Mouse (Mus musculus) intestine, embryonic 16.5 days (tissue): ENCODE results near the gene Efcab2. TPM values are rescaled to one million over a fixed set of nuclear protein-coding genes. Genes with fewer than 3 reads are reported as not detected.
A peak's percentile ranks its signal among the peaks of the same experiment; 100 is the strongest.

Source experiments
- ATAC-seq: fragments of 200-750 bp; cut with Nextera tagmentation; 2 replicates; pipeline ENCODE4 v1.8.0; 2017; ENCODE audit warnings: moderate TSS enrichment, moderate library complexity
- H3K27ac ChIP-seq: fragments of 300-500 bp; sonication (generic); 2 replicates; pipeline ENCODE4 v1.5.1; 2014; ENCODE audit warnings: mild to moderate bottlenecking, low read length
- H3K27me3 ChIP-seq: fragments of 300-500 bp; sonication (generic); replicated peaks from 2 replicates; pipeline ENCODE4 v1.6.1; 2014; ENCODE audit warnings: low read length, control low read depth, mixed read lengths; ENCODE audit not compliant: control insufficient read depth, insufficient read depth
- H3K36me3 ChIP-seq: fragments of 300-500 bp; sonication (generic); 2 replicates; pipeline ENCODE4 v1.6.1; 2014; ENCODE audit warnings: low read length, control low read depth; ENCODE audit not compliant: control insufficient read depth, insufficient read depth
- H3K4me1 ChIP-seq: fragments of 300-500 bp; sonication (generic); 2 replicates; pipeline ENCODE4 v1.6.1; 2014; ENCODE audit warnings: low read length, control low read depth, mixed read lengths; ENCODE audit not compliant: control insufficient read depth, insufficient read depth
- H3K4me2 ChIP-seq: fragments of 300-500 bp; sonication (generic); 2 replicates; pipeline ENCODE4 v1.6.1; 2014; ENCODE audit warnings: low read depth, low read length, control low read depth
- H3K4me3 ChIP-seq: fragments of 300-500 bp; sonication (generic); 2 replicates; pipeline ENCODE4 v1.5.1; 2014; ENCODE audit warnings: mild to moderate bottlenecking, low read length
- H3K9ac ChIP-seq: fragments of 300-500 bp; sonication (generic); 2 replicates; pipeline ENCODE4 v1.6.1; 2014; ENCODE audit warnings: low read depth, low read length
- H3K9me3 ChIP-seq: fragments of 300-500 bp; sonication (generic); 2 replicates; pipeline ENCODE4 v1.6.1; 2016; ENCODE audit warnings: low read length, control low read depth; ENCODE audit not compliant: control insufficient read depth
- WGBS: fragments of 180-500 bp; shearing (Covaris S2); extraction: QIAGEN DNeasy Blood & Tissue Kit; methylation state at CpG from one replicate; pipeline ENCODE4 v1.1.7; 2014; 5-methylcytosine and 5-hydroxymethylcytosine counted together
- polyA plus RNA-seq: library from polyadenylated mRNA; unstranded; fragments of >200 nt; fragmentation: Nextera tagmentation; extraction: Ambion mirVana; gene quantifications from 2 replicates; pipeline ENCODE4 v1.2.1, GENCODE M21; 2015

The Efcab2 gene
- 6.1 and 8.8 TPM in 2 replicates for polyA plus RNA-seq

- Histone ChIP-seq H3K4me2 (peak within 1 kb of the TSS; percentile 69), H3K27me3 (no peaks in the 10 kb centered on the region), H3K4me1 (no peaks in the 10 kb centered on the region), H3K9ac (peak within 1 kb of the TSS; percentile 99), H3K9me3 (no peaks in the 10 kb centered on the region), H3K36me3 (no peaks in the 10 kb centered on the region), H3K27ac (peak within 1 kb of the TSS; percentile 100), H3K4me3 (peak within 1 kb of the TSS; percentile 78)
- peak; percentile 98 for ATAC-seq
- WGBS = under 1% methylated on average over 70 of the region's 70 CpGs
These were observed at the start of gene Efcab2 for GRCm38 (mm10) chr1:178405951-178406711. TSS of gene Efcab2 (plus strand) at chr1:178406085.

GRCm38 (mm10) chr1:178357776-178358710 is 47.8 kb upstream of the Efcab2 start:
- Histone ChIP-seq H3K27me3 (no peaks in the 10 kb centered on the region), H3K9me3 (no peaks in the 10 kb centered on the region), H3K4me2 (no peak overlapping the region), H3K4me3 (no peak overlapping the region), H3K36me3 (no peaks in the 10 kb centered on the region), H3K9ac (no peak overlapping the region), H3K27ac (no peak overlapping the region), H3K4me1 (no peaks in the 10 kb centered on the region)
- no peak for ATAC-seq
- 70% methylated on average over 12 of the region's 12 CpGs for WGBS

DNA sequence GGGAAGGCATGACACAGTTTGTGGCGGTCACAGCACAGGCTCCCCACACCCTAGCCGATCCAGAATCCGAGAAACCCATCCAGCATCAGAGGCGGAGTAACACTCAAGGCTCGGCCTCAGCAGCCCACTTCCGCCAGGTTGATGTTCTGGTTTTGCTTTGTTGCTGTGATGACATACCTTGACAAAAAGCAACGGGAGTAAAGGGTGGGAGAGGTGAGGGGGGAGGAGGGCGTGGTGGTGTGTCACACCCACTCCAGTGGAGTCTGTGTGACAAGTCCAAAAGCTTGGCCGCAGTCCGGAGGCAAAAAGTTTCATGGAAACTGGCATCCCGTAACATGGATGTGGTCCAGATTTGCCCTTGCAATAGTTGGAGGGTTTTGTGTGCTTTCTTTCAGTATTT is 45.6 kb upstream of the Efcab2 start:
- H3K4me2 ChIP-seq = no peak overlapping the region
- H3K4me3 ChIP-seq = no peak overlapping the region
- no peaks in the 10 kb centered on the region for H3K9me3 ChIP-seq
- H3K36me3 ChIP-seq = no peaks in the 10 kb centered on the region
- no peaks in the 10 kb centered on the region for H3K27me3 ChIP-seq
- H3K27ac ChIP-seq = no peak overlapping the region
- WGBS = 87% methylated on average over 11 of the region's 11 CpGs
- no peaks in the 10 kb centered on the region for H3K4me1 ChIP-seq
- ATAC-seq = no peak
- H3K9ac ChIP-seq = no peak overlapping the region

- Histone ChIP-seq H3K9ac (no peak overlapping the region), H3K27me3 (no peaks in the 10 kb centered on the region), H3K27ac (no peak overlapping the region), H3K4me2 (no peak overlapping the region), H3K36me3 (no peaks in the 10 kb centered on the region), H3K4me1 (no peaks in the 10 kb centered on the region), H3K4me3 (no peak overlapping the region), H3K9me3 (no peaks in the 10 kb centered on the region)
- 90% methylated on average over 2 of the region's 2 CpGs for WGBS
- ATAC-seq = no peak
These were observed 45.2 kb upstream of the Efcab2 start for GRCm38 (mm10) chr1:178360702-178361101.

DNA sequence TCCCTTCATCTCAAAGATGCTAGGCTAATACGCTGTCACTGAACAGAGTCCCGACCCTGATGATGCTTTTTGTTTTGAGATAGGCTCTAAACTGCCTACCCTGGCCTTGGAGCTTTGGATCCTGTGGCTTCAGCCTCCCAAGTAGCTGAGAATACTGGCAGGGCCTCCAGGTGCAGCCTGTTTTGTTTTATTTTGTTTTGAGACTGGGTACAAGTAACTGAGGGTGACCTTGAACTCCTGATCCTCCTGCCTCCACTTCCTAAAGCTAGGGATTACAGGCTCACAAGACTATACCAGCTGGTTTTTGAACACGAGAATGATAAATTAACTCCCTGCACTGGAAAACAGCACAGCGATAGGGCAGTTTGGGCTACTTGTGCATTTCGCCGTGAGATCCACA is 40.7 kb upstream of the Efcab2 start:
- H3K4me3 ChIP-seq = no peak overlapping the region
- H3K27me3 ChIP-seq = no peaks in the 10 kb centered on the region
- no peaks in the 10 kb centered on the region for H3K9me3 ChIP-seq
- no peaks in the 10 kb centered on the region for H3K4me1 ChIP-seq
- no peak overlapping the region for H3K9ac ChIP-seq
- no peaks in the 10 kb centered on the region for H3K36me3 ChIP-seq
- H3K4me2 ChIP-seq = no peak overlapping the region
- 83% methylated on average over 6 of the region's 6 CpGs for WGBS
- H3K27ac ChIP-seq = no peak overlapping the region
- no peak for ATAC-seq

DNA sequence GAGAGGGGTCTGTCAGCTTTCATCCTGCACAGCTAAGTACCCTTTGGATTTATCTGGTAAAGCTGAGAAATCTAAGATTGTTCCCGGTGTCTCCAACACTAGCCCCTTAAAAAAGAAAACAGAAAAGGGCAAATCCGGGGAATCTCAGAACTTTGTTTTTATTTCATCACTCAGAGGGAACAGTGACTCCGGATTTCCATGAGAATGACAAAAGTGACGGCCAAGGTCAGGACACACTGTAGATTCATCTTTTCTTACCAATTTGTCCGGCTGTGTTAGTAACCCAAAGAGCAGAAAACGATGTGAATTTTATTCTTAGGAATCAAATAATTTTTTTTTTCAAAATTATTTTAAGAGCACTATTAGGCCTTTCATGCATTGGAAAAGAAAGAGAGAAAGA is 37.8 kb upstream of the Efcab2 start:
- 0 out of 2 replicates have a peak overlapping the region, but pooled peaks have one; percentile 70 for H3K4me2 ChIP-seq

DNA sequence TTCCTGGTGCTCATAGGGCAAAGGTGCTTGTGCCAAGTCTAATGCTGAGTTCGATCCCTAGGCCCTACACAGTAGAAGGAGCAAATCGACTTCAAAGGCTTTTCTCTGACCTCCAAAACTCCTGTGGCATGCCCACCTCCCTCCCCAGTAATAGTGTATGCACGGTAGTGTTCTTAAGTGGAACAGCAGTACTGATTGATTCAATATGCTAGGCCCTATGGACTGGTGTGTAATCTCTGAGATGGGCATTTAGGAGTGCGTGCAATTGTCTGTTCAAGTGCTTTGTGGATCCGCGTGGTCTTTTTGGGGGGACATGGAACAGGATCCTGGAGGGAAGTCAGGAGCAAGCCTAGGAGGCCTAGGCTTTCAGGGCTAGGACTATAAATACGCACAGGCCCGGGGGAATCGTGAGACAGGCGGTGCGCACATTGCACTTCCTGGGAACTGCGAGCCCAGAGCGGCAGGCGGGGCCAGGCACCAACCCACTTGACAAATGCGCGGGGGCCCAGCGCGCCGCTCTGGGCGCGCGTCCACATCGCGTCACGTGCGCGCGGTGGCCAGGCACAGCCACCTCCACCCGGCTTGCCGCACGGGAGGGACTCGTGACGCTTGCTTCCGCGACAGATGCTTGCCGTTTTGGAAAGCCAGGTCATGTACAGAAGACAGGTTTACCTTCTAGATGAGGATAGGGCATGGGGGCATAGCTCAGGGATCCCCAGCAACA is 37.2 kb upstream of the Efcab2 start:
- WGBS = 3% methylated on average over 36 of the region's 36 CpGs
- ATAC-seq = peak; percentile 99
- Histone ChIP-seq H3K27me3 (no peaks in the 10 kb centered on the region), H3K36me3 (no peaks in the 10 kb centered on the region), H3K27ac (peak overlapping the region; percentile 87), H3K4me3 (peak overlapping the region; percentile 57), H3K4me1 (no peaks in the 10 kb centered on the region), H3K4me2 (peak overlapping the region; percentile 70), H3K9ac (peak overlapping the region; percentile 64), H3K9me3 (no peaks in the 10 kb centered on the region)

More for the DNA sequence above, 37.8 kb upstream of the Efcab2 start:
- H3K27me3 ChIP-seq = no peaks in the 10 kb centered on the region
- H3K4me3 ChIP-seq = no peak overlapping the region
- H3K9me3 ChIP-seq = no peaks in the 10 kb centered on the region
- H3K4me1 ChIP-seq = no peaks in the 10 kb centered on the region
- no peaks in the 10 kb centered on the region for H3K36me3 ChIP-seq
- H3K9ac ChIP-seq = no peak overlapping the region
- H3K27ac ChIP-seq = no peak overlapping the region
- WGBS = 72% methylated on average over 6 of the region's 6 CpGs
- ATAC-seq = no peak

DNA sequence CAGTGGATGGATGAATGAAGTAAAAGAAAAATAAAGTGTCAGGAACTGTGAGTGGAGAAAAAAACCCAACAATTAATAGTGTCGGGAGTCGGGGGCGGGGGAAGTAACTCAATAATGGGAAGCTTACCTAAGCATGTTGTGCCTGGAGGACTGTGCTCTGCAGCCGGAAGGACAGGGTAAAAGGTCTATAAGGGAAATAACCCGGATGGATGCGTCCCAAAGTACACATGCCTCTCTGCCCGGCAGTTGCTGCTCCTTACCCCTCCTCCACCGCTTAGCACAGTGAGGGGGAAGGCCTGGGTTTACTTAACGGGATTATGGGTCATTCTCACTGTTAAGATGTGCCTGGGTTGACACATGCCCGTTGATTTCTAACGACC is 36.6 kb upstream of the Efcab2 start:
- peak; percentile 94 for ATAC-seq
- Histone ChIP-seq H3K4me1 (no peaks in the 10 kb centered on the region), H3K27me3 (no peaks in the 10 kb centered on the region), H3K9me3 (no peaks in the 10 kb centered on the region), H3K9ac (peak overlapping the region; percentile 64), H3K27ac (peak overlapping the region; percentile 87), H3K4me3 (peak overlapping the region; percentile 57), H3K36me3 (no peaks in the 10 kb centered on the region), H3K4me2 (peak overlapping the region; percentile 70)
- under 1% methylated on average over 11 of the region's 11 CpGs for WGBS

- H3K36me3 ChIP-seq = no peaks in the 10 kb centered on the region
- H3K4me3 ChIP-seq = no peak overlapping the region
- no peak for ATAC-seq
- H3K27me3 ChIP-seq = no peaks in the 10 kb centered on the region
- H3K4me2 ChIP-seq = no peak overlapping the region
- H3K4me1 ChIP-seq = no peaks in the 10 kb centered on the region
- no peak overlapping the region for H3K27ac ChIP-seq
- no peaks in the 10 kb centered on the region for H3K9me3 ChIP-seq
- H3K9ac ChIP-seq = no peak overlapping the region
- 85% methylated on average over 4 of the region's 4 CpGs for WGBS
These were observed 33.2 kb upstream of the Efcab2 start for GRCm38 (mm10) chr1:178372681-178373080.
